Mouse (Mus musculus) C2C12 (cell line): Measurements from ENCODE around the gene Hnrnpa1.
A peak's percentile ranks its signal among the peaks of the same experiment; 100 is the strongest.

Experiments
- CTCF ChIP-seq: IDR thresholded peaks from one replicate; pipeline ENCODE4 v1.5.1; 2011; ENCODE audit not compliant: control insufficient read depth, insufficient read depth, insufficient read length
- FOSL1 ChIP-seq: IDR thresholded peaks from one replicate; pipeline ENCODE4 v1.8.0; 2011; ENCODE audit warnings: mild to moderate bottlenecking, low read length; ENCODE audit not compliant: poor library complexity, insufficient read depth, severe bottlenecking
- MAX ChIP-seq: IDR thresholded peaks from one replicate; pipeline ENCODE4 v1.6.1; 2011; ENCODE audit warnings: mild to moderate bottlenecking, control low read depth
- MYOD1 ChIP-seq: IDR thresholded peaks from one replicate; pipeline ENCODE4 v1.6.1; 2011; ENCODE audit warnings: low read depth; ENCODE audit not compliant: control insufficient read depth, insufficient read length
- MYOG ChIP-seq: IDR thresholded peaks from one replicate; pipeline ENCODE4 v1.6.1; 2011; ENCODE audit not compliant: control insufficient read depth, insufficient read length; ENCODE audit errors: extremely low read depth
- USF1 ChIP-seq: IDR thresholded peaks from one replicate; pipeline ENCODE4 v1.6.1; 2011; ENCODE audit warnings: low read depth, mild to moderate bottlenecking, control low read depth, moderate library complexity

- TF ChIP-seq CTCF (peak; percentile 20), FOSL1 (no peak), MYOG (no peak), MYOD1 (no peak), MAX (no peak), USF1 (no peak)
Measured at GRCm38 (mm10) chr15:103284066-103284465, 43.8 kb downstream of the Hnrnpa1 start.
